Mouse (Mus musculus): ENCODE measurements around the gene Gemin8. TPM values are rescaled to one million over a fixed set of nuclear protein-coding genes. Genes with fewer than 3 reads are reported as not detected.

Gene Gemin8
- polyA plus RNA-seq, 1 experiment, result 3.9 TPM

GRCm38 (mm10) chrX:166196327-166196726 lies 26.1 kb downstream of the Gemin8 start:
- Histone ChIP-seq H3K27ac (ENCODE audit: insufficient read depth, low read length) (no peak overlapping the region), H3K4me3 (ENCODE audit: extremely low read depth, insufficient read depth, insufficient read length) (no peak overlapping the region), H3K4me1 (ENCODE audit: control insufficient read depth, insufficient read depth, insufficient read length) (no peaks in the 10 kb centered on the region), H3K36me3 (ENCODE audit: control insufficient read depth, insufficient read depth, low read length) (no peaks in the 10 kb centered on the region), H3K27me3 (ENCODE audit: control insufficient read depth, insufficient read depth, low read length) (no peaks in the 10 kb centered on the region)
- TF ChIP-seq CTCF (IDR thresholded peaks at IDR 0.05; ENCODE audit: extremely low read depth, insufficient read depth, insufficient read length, insufficient replicate concordance) (no peak), POLR2A (IDR thresholded peaks at IDR 0.05; ENCODE audit: low read depth, low read length) (no peak)
- DNase-seq (ENCODE audit: low read depth in 1 of 2, low spot score in 2 of 2), result no peak

DNA sequence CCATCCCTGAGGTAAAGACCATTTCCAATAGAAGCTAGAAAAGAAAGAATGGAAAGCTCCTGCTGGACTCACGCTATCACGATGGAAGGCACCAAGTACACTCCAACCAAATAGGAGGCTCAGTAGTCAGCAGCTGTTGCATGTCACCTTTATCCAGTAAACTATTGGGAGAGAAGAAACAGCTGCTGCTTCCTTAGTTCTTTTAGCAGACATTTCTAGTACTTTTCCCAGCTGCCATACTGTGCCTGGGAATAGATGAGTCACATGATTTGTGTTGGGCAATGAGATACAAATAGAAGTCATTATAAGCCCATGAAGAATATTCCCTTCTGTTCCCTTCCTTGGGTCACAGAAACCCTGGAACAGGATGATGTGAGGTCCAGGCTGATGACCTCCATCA lies 28.0 kb downstream of the Gemin8 start:
- WGBS, result 93% methylated on average over 2 of the region's 2 CpGs
- TF ChIP-seq CTCF (IDR thresholded peaks at IDR 0.05; ENCODE audit: extremely low read depth, insufficient read depth, insufficient read length, insufficient replicate concordance) (no peak), POLR2A (IDR thresholded peaks at IDR 0.05; ENCODE audit: low read depth, low read length) (no peak)

DNA sequence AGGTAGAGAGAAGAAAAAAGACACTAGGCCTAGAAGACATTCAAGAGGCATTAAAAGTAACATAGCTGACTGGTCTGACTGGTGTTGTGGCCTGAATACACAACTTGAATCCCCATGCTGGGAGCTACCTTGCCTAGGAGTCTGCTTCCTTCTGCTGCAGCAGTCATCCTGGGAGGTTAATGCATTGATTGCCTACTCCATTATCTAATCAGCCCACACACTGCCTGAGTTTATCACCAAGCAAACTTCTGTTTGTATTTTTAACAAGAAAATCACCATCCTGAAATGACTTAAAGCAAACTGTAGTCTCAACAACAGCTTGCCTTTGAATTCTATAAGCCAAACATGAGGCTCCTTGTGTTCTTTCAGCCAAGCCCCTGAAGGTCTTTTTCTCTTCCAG lies 29.6 kb downstream of the Gemin8 start:
- Histone ChIP-seq H3K27me3 (ENCODE audit: control insufficient read depth, insufficient read depth, low read length) (no peaks in the 10 kb centered on the region), H3K4me1 (ENCODE audit: control insufficient read depth, insufficient read depth, insufficient read length) (no peaks in the 10 kb centered on the region), H3K27ac (ENCODE audit: insufficient read depth, low read length) (no peak overlapping the region), H3K4me3 (ENCODE audit: extremely low read depth, insufficient read depth, insufficient read length) (no peak overlapping the region), H3K36me3 (ENCODE audit: control insufficient read depth, insufficient read depth, low read length) (no peaks in the 10 kb centered on the region)
- DNase-seq (ENCODE audit: low read depth in 1 of 2, low spot score in 2 of 2), result no peak
- TF ChIP-seq CTCF (IDR thresholded peaks at IDR 0.05; ENCODE audit: extremely low read depth, insufficient read depth, insufficient read length, insufficient replicate concordance), result no peak
- no peak for TF ChIP-seq POLR2A (IDR thresholded peaks at IDR 0.05; ENCODE audit: low read depth, low read length)

More for the DNA sequence above, 28.0 kb downstream of the Gemin8 start:
- no peaks in the 10 kb centered on the region for H3K4me1 ChIP-seq (ENCODE audit: control insufficient read depth, insufficient read depth, insufficient read length)
- no peak overlapping the region for H3K27ac ChIP-seq (ENCODE audit: insufficient read depth, low read length)
- H3K36me3 ChIP-seq (ENCODE audit: control insufficient read depth, insufficient read depth, low read length), result no peaks in the 10 kb centered on the region
- no peaks in the 10 kb centered on the region for H3K27me3 ChIP-seq (ENCODE audit: control insufficient read depth, insufficient read depth, low read length)
- DNase-seq (ENCODE audit: low read depth in 1 of 2, low spot score in 2 of 2), result no peak
- H3K4me3 ChIP-seq (ENCODE audit: extremely low read depth, insufficient read depth, insufficient read length), result no peak overlapping the region

DNA sequence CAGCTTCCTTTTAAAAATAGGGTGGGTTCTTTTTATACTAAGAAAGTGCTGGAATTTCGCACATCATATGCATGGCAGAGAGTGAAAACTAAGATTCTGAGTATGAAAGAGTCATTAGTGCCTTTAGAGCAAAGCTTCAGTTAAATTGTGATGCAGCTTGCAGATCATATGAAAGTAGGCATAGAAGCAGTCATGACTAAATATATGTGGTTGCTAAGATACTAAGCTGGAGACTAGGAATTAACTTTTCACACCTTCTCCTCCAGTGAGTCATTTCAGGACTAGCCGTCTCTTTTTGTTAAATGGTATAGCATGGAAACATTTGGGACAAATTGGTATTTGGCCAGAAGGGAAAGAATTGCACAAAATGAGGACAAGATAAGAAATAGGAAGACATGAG lies 44.3 kb downstream of the Gemin8 start:
- H3K4me1 ChIP-seq (ENCODE audit: control insufficient read depth, insufficient read depth, insufficient read length), result no peaks in the 10 kb centered on the region
- H3K4me3 ChIP-seq (ENCODE audit: extremely low read depth, insufficient read depth, insufficient read length), result no peak overlapping the region
- H3K27me3 ChIP-seq (ENCODE audit: control insufficient read depth, insufficient read depth, low read length), result no peaks in the 10 kb centered on the region
- no peaks in the 10 kb centered on the region for H3K36me3 ChIP-seq (ENCODE audit: control insufficient read depth, insufficient read depth, low read length)
- WGBS, result 89% methylated on average over 2 of the region's 2 CpGs
- TF ChIP-seq CTCF (IDR thresholded peaks at IDR 0.05; ENCODE audit: extremely low read depth, insufficient read depth, insufficient read length, insufficient replicate concordance) (no peak), POLR2A (IDR thresholded peaks at IDR 0.05; ENCODE audit: low read depth, low read length) (no peak)
- no peak overlapping the region for H3K27ac ChIP-seq (ENCODE audit: insufficient read depth, low read length)
- no peak for DNase-seq (ENCODE audit: low read depth in 1 of 2, low spot score in 2 of 2)

DNA sequence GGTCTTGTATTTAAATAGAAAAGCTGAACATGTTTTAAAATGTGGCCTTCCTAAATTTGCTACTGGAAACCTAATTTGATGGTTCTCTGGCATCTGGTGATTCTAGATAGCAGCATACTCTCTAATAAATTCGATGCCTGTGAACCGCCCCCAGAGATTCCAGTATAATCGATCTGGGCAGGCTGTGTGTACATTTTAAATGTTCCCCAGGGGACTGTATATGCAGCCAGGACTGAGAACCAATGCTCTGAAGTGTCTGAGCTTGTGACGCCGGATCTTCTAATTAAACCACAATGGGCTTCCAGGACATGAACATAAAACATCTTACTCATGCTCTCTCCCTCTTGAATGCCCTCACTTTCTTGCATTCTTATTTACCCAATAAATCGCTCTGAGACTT lies 46.0 kb downstream of the Gemin8 start:
- Histone ChIP-seq H3K36me3 (ENCODE audit: control insufficient read depth, insufficient read depth, low read length) (no peaks in the 10 kb centered on the region), H3K4me3 (ENCODE audit: extremely low read depth, insufficient read depth, insufficient read length) (no peak overlapping the region), H3K27ac (ENCODE audit: insufficient read depth, low read length) (no peak overlapping the region), H3K4me1 (ENCODE audit: control insufficient read depth, insufficient read depth, insufficient read length) (no peaks in the 10 kb centered on the region), H3K27me3 (ENCODE audit: control insufficient read depth, insufficient read depth, low read length) (no peaks in the 10 kb centered on the region)
- WGBS, result 84% methylated on average over 6 of the region's 6 CpGs
- TF ChIP-seq CTCF (IDR thresholded peaks at IDR 0.05; ENCODE audit: extremely low read depth, insufficient read depth, insufficient read length, insufficient replicate concordance) (no peak), POLR2A (IDR thresholded peaks at IDR 0.05; ENCODE audit: low read depth, low read length) (no peak)
- no peak for DNase-seq (ENCODE audit: low read depth in 1 of 2, low spot score in 2 of 2)

DNA sequence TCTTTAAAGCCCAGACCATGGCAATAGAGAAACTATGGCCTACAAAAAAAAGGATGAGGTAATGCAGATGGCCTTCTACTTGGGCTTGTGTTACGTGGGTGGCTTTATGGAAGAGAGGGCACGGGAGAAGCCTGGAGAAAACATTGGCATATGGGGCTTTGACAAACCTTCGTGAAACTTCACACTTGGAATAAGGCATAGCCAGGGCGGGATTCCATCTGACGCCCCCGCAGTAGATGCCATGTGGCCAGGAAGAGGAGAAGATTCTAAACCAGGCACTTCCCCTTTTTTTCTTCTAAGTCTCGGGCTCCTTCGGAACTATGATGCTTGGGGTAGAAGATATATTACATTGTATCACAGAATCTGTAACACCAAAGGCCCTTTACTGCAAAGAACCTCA lies 46.5 kb downstream of the Gemin8 start:
- no peaks in the 10 kb centered on the region for H3K36me3 ChIP-seq (ENCODE audit: control insufficient read depth, insufficient read depth, low read length)
- no peaks in the 10 kb centered on the region for H3K27me3 ChIP-seq (ENCODE audit: control insufficient read depth, insufficient read depth, low read length)
- 55% methylated on average over 8 of the region's 8 CpGs for WGBS
- no peak overlapping the region for H3K27ac ChIP-seq (ENCODE audit: insufficient read depth, low read length)
- H3K4me3 ChIP-seq (ENCODE audit: extremely low read depth, insufficient read depth, insufficient read length), result no peak overlapping the region
- TF ChIP-seq POLR2A (IDR thresholded peaks at IDR 0.05; ENCODE audit: low read depth, low read length) (no peak), CTCF (IDR thresholded peaks at IDR 0.05; ENCODE audit: extremely low read depth, insufficient read depth, insufficient read length, insufficient replicate concordance) (no peak)
- no peaks in the 10 kb centered on the region for H3K4me1 ChIP-seq (ENCODE audit: control insufficient read depth, insufficient read depth, insufficient read length)
- no peak for DNase-seq (ENCODE audit: low read depth in 1 of 2, low spot score in 2 of 2)

DNA sequence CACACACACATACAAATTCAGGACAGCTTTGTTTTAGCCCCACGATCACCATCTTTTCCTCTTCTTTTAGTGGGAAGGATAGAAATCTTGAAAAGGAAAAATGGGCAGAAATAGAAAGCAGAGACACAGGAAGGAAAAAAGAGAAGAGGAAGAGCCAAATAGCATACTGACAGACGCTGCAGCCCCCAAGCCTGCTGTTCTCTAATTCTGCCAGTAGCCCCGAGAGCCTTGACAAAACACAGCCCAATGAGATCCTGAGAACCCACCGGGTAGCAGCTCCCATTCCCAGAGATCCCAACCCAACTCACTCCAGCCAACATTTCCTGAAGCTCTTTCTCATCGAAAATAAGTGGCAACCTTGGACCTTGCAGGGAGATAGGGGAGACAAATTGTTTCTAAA lies 49.1 kb downstream of the Gemin8 start:
- H3K27me3 ChIP-seq (ENCODE audit: control insufficient read depth, insufficient read depth, low read length), result no peaks in the 10 kb centered on the region; the same call in 1 of the 2 replicates
- TF ChIP-seq CTCF (IDR thresholded peaks at IDR 0.05; ENCODE audit: extremely low read depth, insufficient read depth, insufficient read length, insufficient replicate concordance) (no peak), POLR2A (IDR thresholded peaks at IDR 0.05; ENCODE audit: low read depth, low read length) (no peak)
- DNase-seq (ENCODE audit: low read depth in 1 of 2, low spot score in 2 of 2), result no peak
- H3K4me1 ChIP-seq (ENCODE audit: control insufficient read depth, insufficient read depth, insufficient read length), result no peaks in the 10 kb centered on the region
- no peaks in the 10 kb centered on the region for H3K36me3 ChIP-seq (ENCODE audit: control insufficient read depth, insufficient read depth, low read length)
- H3K27ac ChIP-seq (ENCODE audit: insufficient read depth, low read length), result no peak overlapping the region
- H3K4me3 ChIP-seq (ENCODE audit: extremely low read depth, insufficient read depth, insufficient read length), result no peak overlapping the region
- WGBS, result 46% methylated on average over 5 of the region's 5 CpGs
